Mouse (Mus musculus) frontal cortex, adult 2 months (tissue): ENCODE results near the gene Ctdsp1. TPM values are rescaled to one million over a fixed set of nuclear protein-coding genes. Genes with fewer than 3 reads are reported as not detected.
A peak's percentile ranks its signal among the peaks of the same experiment; 100 is the strongest.

Source experiments
- DNase-seq, 2 experiments: peaks; one replicate each; pipeline ENCODE4 v3.0.0; 2022; ENCODE audit warnings: low spot score in 1 of 2; ENCODE audit errors: extremely low spot score in 1 of 2
- polyA plus RNA-seq: library from polyadenylated mRNA; depleted of rRNA; stranded (reverse); fragments of >200 nt; gene quantifications from 2 replicates; pipeline ENCODE4 v1.2.3, GENCODE M21; 2012; rRNA removed

Gene Ctdsp1
- polyA plus RNA-seq: 27.4 and 27.7 TPM in 2 replicates

DNA sequence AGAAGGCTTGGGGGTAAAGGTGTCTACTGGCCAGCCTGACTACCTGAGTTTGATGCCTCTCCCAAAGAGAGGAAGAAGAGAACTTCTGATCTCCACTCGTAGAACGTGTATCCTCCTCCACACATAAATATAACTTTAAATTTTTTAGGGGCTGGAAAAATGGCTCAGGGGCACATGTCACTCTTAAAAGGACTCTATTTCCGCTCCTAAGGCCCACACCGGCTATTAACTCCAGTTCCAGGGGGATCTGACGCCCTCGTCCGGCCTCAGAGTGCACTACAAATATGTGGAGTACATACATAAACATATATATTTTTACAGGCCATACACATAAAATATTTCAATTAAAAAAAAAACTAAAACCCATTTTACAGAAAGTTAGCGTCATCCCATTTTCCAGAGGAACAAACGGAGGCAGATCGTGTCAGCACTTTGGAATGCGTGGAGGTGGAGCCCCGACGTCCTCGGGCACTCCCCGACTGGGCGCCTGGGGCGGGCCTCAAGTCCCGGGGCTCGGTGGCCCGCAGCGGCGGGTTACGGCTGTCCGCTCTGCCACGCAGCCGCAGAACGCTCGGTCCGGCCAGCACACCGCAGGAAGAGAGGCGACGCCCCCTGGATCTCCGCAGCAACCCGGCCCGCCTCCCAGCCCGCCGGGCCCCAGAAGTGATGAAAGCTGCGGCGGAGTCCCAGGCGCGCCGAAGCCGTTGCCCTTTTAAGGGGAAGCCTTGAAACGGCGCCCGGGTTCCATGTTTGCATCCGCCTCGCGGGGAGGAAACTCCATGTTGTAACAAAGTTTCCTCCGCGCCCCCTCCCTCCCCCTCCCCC lies at the start of gene Ctdsp1:
Ctdsp1 (plus strand) TSS at position 586 of the 825 bp plus-strand sequence.
- peak; percentile 89 to 97 for DNase-seq

DNA sequence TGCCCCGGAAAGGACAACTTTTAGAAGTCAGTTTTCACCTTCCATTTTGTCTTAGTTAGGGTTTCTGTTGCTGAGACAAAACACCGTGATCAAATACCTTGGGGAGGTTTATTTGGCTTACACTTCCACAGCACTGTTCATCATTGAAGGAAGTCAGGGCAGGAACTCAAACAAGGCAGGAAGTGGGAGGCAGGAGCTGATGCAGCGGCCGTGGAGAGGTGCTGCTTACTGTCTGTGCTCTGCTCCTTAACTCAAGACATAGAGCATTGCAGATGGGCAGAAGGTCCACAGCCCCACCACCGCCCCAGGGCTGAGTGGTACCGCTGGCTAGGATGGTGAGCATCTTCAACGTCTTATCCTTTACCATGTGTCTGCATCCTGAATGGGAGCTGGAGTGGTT lies 49.4 kb upstream of the Ctdsp1 start:
- DNase-seq: no peak

- DNase-seq: no peak
These were observed 49.0 kb upstream of the Ctdsp1 start for GRCm38 (mm10) chr1:74342308-74342707.

DNA sequence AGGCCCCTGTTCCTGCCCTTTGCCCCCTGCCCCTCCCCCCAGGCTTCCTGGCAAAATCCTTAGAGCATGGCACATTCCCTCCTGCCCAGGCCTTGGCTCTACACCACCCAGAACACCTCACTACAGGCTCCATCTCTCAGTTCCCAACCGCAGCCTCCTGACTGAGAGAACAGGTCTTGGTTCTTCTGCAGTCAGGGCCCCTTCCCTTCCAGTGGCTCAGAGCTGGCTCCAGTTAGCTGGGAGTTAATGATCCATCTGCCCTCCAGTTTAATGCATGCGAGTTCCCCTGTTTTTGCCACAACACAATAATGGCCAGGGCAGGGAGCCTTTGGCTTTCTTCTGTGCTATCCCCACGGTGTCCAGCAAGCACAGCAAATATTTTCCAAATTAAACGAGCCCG lies 48.1 kb upstream of the Ctdsp1 start:
- DNase-seq: no peak

DNA sequence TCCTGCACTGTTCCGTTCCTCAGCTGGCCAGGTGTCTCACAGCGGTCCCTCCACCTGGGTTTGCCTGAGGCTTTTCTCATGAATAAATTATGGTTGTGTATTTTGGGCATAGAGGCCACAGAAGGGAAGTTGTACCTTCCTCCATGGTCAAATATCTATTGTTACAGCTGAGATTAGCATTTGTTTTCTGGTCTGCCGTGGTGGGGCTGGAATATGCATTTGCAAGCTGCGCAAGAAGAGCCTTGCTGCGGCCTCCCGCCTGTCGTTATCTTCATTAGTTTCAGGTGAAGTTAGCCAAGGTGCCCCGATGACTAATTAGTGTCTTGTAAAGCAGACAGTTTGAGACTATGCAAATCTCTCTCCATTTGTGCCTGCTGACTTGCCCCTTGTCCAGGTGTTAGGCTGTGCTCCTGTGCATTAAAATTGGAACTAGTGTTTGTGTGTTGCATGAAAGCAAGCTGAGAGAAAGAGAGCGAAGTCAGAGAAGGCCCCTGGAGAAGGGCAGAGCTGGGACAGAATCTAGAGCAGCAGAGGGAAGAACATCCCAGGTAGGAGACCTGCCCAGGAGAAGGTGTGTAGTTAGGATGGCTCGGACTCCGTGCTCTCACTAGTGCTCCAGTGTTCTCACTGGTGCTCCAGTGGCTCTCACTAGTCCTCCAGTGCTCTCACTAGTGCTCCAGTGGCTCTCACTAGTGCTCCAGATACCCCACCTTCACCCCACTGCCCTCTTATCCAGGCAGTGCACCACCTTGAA lies 47.0 kb upstream of the Ctdsp1 start:
- no peak for DNase-seq

DNA sequence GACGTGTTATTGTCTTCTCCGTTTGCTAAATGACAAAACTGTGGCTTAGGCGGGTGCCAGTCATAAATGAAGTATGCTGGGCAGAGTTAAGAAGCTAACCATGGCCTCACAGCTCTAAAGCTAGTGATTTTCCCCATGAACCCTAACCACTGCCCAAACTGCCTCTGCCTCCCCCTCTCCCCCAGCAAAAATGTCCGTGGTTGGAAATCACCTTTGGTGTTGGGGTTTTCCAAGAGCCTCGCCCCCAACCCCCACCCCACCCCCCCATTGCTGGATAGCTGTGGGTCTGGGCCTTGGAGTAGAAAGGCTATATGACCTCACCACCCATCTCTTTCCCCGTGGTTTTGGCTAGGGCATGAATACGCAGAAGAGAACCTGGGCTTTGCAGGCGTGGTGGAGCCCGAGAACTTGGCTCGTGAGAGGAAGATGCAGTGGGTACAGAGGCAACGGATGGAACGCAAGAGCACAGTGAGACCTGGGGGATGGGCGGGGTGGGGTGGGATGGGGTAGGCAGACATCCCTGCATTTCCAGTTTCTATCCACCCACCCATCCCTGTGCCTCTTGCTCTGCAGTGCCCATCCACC lies 40.0 kb upstream of the Ctdsp1 start:
- DNase-seq: no peak

DNA sequence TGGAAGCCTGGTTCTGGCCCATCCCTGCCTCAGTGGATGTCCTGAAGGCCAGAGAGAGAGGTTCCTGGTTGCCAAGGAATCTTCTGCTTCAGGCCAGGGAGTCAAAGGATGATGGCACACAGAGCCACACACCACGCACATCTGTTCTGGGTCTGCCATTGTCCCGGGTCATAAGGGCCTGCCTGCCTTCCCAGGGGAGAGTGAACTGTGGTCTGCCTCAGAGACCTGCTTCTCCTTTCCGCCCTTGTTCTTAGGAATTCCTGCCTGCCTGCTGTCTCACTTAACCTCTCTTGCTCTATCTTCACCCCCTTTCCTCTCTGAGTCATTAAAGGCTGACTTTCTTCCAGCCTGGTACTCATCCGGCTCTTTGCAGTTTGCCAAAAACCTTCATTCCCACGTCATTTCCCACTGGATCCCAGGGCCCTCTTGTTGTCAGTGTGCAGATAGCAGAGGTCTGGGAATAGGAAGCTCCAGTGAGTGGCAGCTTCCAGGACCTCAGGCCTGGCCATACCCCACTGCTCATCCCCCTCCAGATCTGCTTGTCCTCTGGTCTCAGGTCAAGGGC lies 38.7 kb upstream of the Ctdsp1 start:
- DNase-seq: no peak

DNA sequence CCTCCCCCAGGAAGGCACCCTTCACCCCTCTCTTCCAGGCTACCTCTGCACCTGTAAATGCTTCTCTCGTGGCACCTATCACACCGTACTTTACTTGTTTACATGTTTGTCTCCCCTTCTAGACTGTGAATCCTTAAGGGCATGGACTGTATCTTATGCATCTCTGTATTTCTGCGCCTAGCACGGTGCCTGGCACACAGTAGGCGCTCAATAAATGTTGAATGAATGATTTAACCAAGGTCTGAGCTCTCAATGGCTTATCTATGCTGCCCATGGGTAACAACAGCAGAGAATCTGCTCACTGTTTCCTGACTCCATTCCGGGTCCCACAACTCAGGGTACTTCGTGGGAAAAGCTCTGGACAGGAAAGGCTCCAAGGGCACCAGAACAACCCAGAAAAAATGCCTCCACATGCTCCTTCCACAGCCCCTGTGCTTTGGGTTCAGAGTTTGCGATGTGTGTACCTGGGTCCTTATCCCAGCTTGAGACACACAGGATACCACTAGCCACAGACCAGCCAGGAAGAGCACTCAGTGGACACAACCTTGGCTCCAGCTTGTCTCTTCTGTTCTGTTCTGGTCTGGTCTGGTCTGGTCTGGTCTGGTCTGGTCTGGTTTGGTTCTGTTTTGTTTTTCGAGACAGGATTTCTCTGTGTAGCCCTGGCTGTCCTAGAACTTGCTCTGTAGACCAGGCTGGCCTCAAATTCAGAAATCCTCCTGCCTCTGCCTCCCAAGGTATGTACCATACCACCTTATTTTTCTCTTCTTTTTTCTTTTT lies 37.7 kb upstream of the Ctdsp1 start:
- DNase-seq: no peak

GRCm38 (mm10) chr1:74357531-74357930 lies 33.8 kb upstream of the Ctdsp1 start:
- DNase-seq: no peak

GRCm38 (mm10) chr1:74359952-74360517 lies 31.3 kb upstream of the Ctdsp1 start:
- no peak for DNase-seq

- peak; percentile 76 to 93 for DNase-seq
These were observed 29.5 kb upstream of the Ctdsp1 start, which contains the start of gene Catip for GRCm38 (mm10) chr1:74361812-74362211. Gene Catip (plus strand): TSS chr1:74362108.

GRCm38 (mm10) chr1:74362325-74363229 lies 28.7 kb upstream of the Ctdsp1 start:
- DNase-seq: peak in 1 of 2 experiments; percentile 48

DNA sequence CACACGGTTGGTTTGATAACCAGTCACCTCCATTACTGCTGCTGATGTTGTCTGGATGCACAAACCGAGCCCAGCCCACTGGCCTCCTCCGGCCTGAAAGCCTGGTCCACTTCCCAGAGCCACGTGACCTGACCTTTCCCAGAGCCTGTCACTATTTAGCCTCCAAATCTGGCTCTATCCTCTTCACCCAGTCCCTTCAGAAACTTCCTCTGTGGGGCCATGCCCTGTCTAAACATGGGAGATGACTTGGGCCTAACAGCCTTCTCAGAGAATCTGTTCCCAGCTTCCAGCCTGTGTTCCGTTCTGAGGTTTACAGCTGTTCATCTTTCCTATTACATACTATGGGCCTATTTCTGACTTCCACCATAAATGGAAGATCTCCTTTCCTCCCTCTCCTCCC lies 27.9 kb upstream of the Ctdsp1 start:
- no peak for DNase-seq

DNA sequence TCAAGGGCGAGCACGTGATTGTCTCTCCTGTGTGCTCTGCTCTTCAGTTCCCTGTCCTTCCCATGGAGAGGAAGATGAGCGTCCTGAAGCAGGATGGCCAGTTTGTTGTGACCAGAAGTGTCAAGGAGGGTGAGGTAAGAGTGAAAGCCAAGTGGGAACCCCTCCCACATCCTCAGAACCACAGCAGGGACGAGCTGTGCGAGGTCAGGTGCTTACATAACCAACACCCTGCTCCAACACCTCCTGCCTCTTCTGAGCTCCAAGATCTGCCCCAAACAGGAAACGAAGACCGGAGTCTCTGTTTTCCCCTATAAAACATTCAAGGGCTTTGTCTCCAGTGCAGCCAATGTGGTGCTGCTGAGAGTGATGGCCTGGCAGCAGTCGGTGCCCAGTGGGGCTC lies 27.0 kb upstream of the Ctdsp1 start:
- no peak for DNase-seq

DNA sequence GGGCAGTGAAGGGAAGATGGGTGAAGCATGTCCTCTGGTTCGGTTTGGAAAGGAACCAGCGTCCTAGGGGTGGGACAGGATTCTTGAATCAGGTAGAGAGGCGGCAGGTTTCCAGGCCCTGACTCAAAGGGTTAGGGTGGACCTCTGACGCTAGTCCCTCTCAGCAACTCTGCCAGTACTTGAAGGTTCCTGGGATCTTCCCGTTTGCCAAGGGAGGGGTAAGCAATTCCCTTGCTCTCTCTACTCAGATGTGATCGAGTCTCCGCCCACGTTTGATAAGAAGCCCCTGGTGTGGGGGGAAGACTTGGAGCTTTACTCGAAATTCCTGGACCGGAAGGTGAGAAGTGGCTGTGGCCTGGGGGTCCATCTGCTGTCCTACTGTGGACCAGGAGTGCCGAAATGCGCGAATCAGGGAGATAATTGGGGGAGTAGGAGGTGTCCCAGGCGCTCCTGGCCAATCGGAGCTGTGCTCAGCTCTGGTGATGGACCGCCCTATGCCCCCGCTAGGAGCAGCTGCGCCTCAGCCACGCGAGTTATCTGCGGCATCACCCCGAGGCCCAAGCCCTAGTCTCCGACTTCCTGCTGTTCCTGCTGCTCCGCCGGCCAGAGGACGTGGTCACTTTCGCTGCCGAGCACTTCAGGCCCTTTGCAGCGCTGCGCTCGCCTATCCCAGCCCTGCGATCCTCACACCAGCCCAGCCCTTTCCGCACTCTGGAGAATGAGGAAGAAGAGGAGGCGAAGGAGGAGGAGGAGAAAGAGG lies 23.2 kb upstream of the Ctdsp1 start:
- no peak for DNase-seq

DNA sequence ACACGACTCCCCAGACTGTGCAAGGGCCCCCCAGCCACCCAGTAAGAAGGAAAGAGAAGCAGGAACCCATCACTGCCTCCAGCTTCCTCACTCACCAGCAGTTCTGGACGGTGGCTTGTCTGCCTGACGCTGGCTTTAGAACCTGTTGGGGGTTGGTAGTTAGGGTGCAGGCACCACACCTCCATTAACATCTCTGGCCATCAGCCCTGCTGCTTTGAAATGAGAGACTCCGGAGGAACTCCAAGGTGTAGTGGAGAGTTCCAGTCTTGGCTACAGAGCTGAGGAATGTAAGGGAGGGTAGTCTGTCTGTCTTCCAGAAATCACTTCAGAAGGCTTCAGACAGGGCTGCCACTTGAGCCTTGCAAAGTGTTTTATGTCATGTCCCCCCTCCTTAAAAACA lies 21.3 kb upstream of the Ctdsp1 start:
- no peak for DNase-seq

DNA sequence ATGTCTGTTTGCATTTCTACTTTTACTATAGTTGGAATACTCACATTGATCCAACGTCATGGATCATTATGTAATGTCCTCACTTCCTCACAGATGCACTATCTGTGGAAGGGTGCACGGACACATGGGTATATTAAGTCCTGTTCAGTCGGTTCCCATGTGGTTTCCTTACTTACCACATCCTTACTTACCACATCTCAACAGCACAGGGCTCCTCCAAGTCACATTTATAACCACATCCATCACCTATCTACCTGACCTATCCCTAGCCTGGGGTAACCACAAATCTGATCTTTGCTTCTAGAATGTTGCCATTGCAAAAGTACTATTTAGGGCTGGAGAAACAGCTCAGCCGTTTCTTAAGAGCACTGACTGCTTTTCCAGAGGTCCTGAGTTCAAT lies 17.9 kb upstream of the Ctdsp1 start:
- DNase-seq: no peak

DNA sequence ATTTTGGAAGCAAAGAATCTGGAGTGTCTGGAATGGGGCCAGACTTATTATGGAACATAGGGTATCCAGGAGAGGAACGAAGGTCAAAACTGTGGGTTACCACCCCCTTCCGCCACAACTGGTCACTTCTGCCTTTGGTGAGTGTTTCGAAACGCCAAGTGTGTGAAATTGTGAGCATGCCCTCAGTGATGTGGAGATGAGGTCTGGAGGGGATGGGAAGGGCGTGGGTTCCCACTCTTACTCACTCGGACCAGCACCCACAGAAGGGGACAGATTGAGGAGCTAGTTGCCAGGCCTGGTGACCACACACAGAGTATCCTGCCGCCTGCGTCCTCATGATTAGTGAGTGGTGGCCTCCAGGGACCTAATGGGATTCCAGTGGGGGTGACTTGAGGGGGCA lies 16.3 kb upstream of the Ctdsp1 start, which contains the start of gene Slc11a1:
Slc11a1 (plus strand) TSS at position 216 of the 400 bp plus-strand sequence.
- no peak for DNase-seq
